Mouse (Mus musculus): Measurements from ENCODE around the gene Mindy2.

Gene Mindy2

GRCm38 (mm10) chr9:70657013-70657967 is at the start of gene Mindy2:
Gene Mindy2, minus strand, starts transcription at chr9:70657174.
- peak; percentile 99 for DNase-seq (ENCODE audit: low read depth, low spot score)

- no peak for DNase-seq (ENCODE audit: low read depth, low spot score)
Observed at GRCm38 (mm10) chr9:70706444-70706843, 49.5 kb upstream of the Mindy2 start.

DNA sequence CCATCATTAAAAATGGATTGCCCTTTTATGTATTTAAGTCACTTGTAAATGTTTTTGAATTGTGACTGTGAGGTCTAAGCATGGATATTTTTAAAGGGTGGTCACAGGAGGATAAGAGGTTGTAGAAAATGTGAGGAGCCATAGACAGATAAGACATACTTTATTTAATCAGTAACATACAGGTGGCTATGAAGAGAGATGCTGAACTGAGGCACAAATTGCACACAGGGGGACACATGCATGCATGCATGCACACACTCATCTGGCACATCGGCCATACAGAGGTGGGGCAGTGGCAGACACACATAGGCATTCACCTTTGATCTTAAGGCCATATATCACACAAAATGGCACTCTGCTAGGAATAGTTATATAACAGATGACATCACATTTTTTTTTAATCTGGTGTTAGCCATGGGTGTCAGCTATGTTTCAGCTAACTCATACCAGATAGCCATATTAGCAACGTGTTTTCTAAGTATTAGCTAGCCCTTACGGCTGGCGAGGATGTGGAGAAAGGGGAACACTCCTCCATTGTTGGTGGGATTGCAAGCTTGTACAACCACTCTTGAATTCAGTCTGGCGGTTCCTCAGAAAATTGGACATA is 46.7 kb upstream of the Mindy2 start:
- no peak for DNase-seq (ENCODE audit: low read depth, low spot score)

DNA sequence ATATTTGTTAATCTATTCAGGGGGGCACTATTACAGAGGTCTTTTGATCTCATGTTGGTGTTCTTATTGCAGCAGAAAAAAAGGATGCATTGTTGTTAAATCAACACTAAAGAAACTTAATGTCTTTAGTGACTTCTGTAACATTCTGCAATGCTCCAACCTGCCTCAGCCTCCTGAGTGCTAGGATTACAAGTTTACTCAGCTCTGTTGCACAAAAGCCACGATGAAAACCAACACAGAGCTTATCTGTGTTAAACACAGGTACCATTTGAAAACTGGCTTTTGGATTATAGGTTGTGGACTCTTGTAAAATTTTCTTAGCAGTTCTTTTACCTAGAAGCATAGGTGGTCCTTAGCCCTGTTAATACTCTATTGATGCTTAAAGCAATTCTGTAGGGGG is 41.1 kb upstream of the Mindy2 start:
- no peak for DNase-seq (ENCODE audit: low read depth, low spot score)

DNA sequence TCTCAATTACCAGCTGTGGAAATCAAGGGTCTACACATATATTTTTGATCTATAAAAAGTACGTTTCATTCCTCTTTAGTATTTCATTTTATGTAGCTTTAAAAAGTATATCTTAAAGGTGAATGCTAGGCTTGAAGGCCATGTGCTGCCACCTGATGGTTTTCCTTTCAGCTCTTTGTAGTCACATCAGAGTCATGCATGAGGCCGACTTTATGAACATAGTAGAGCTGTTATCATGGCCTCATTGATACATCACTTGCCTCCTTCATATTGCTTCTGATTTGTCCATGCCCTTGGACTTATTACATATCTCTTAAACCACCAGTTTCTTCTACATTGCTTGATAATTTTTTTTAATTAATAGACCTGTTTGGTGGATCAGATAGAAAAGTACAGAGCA is 38.7 kb upstream of the Mindy2 start:
- no peak for DNase-seq (ENCODE audit: low read depth, low spot score)

GRCm38 (mm10) chr9:70691772-70692693 is 35.1 kb upstream of the Mindy2 start:
- DNase-seq (ENCODE audit: low read depth, low spot score) = no peak

- no peak for DNase-seq (ENCODE audit: low read depth, low spot score)
Observed at GRCm38 (mm10) chr9:70690579-70690978, 33.6 kb upstream of the Mindy2 start.

GRCm38 (mm10) chr9:70689926-70690325 is 33.0 kb upstream of the Mindy2 start:
- no peak for DNase-seq (ENCODE audit: low read depth, low spot score)

DNA sequence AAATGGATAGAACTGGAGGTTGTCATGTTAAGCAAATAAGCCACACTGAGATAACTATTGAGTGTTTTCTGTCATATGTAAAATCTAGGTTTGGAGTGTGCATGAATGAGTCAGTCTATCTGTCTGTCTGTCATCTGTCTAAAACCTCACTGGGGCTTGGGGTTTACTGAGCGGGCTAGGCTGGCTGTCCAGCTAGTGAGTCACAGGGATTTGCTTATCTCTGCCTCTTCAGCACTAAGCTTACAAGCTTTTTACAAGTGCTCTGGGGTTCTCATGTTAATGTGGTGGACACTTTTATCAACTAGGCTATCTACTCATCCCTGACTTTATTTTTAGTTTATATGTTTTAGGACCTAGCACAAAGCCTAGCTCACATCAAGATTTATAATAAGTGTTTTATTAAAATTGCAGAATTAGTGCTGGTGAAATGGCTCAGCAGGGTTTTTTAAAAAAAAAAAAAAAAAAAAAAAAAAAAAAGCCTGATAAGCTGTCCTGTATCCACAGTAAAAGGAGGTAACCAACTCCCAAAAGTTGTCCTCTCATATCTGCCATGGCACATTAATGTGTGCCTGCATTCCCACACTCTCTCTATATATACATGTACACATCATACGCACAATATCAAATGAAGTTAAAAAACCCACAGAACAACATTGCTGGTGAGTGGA is 31.5 kb upstream of the Mindy2 start:
- DNase-seq (ENCODE audit: low read depth, low spot score) = no peak

- no peak for DNase-seq (ENCODE audit: low read depth, low spot score)
Observed at GRCm38 (mm10) chr9:70682202-70682601, 25.2 kb upstream of the Mindy2 start.

DNA sequence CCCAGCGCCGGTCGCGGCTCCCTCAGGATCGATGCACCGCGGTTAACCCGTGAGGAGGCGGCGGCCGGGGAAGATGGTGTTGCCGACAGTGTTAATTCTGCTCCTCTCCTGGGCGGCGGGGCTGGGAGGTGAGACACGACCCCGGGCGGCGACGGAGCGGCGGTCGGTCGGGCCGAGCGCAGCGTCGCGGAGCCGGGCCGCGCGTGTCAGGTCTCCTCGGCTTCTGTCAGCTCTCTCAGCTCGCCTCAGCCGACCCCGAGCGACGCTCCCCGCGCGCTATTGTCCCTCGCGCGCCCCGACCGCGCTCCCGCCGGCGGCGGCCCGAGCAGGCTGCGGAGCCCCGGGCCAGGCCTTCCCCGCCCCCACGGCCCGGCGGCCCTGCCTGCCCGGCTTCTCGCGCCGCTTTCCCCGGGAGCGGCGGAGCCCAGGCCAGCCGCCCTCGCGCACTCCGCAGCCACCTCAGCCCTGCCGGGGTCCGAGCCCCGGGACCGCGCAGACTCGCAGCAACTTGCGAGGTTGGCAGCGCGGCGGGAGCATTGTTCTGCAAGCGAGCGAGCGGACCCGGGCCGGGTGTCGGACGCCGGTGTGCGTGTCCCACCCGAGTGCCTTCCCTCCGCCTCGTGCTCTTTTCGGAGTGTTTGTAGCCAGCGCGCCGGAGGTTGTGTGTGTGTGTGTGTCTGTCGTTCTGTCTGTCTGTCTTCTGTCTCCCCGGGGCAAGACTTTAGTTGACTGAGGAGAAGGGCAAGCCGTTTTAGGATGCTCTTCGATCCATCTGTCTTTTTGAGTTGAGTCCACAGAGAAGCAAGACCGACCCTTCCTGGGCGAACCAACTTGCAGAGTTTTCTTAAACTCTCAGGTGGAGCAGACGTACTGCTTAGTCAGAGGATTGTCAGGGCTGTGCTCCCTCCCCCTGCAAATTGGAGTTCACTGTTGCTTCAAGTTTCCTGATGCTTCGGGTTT is 22.4 kb upstream of the Mindy2 start:
- peak; percentile 9 for DNase-seq (ENCODE audit: low read depth, low spot score)

DNA sequence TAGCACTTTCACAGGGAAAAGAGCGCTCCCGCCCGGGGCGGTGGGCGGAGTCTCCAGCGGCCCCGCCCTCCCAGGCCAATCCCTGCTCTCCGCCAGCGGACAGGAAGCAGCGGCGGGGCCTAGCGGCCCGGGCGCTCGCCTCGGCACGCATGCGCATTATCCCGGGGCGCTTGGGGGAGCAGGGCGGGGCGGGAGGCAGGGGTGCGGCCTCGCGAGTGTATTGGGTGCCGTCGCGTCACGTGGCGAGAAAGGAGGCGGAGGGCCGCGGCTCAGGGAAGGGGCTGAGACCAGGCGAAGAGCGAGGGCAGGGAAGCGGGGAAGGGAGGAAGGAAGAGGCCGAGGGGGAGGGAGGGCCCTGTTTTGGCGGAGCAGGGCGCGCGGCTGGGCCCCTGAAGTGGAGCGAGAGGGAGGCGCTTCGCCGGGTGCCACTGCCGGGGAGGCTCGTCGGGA is 21.7 kb upstream of the Mindy2 start, which contains the start of gene Adam10:
Adam10 (plus strand) TSS at position 316 of the 450 bp plus-strand sequence.
- peak; percentile 98 for DNase-seq (ENCODE audit: low read depth, low spot score)

- DNase-seq (ENCODE audit: low read depth, low spot score) = no peak
Observed at GRCm38 (mm10) chr9:70675961-70676360, 19.0 kb upstream of the Mindy2 start.

DNA sequence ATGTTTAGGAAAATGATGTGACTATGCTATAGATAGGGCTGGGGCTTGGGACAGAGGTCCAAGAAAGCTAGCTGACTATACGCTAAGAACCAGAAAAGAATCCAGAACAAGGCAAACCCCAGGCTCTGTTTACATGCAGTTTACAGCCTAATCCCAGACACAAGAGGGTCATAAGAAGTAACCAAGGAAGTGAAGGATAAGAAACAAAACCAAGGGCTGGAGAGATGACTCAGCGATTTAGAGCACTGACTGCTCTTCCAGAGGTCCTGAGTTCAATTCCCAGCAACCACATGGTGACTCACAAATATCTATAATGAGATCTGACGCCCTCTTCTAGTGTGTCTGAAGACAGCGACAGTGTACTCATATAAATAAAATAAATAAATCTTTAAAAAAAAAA is 18.1 kb upstream of the Mindy2 start:
- DNase-seq (ENCODE audit: low read depth, low spot score) = no peak

- no peak for DNase-seq (ENCODE audit: low read depth, low spot score)
Observed at GRCm38 (mm10) chr9:70673656-70674055, 16.7 kb upstream of the Mindy2 start.

GRCm38 (mm10) chr9:70671772-70672579 is 15.0 kb upstream of the Mindy2 start:
- DNase-seq (ENCODE audit: low read depth, low spot score) = no peak

DNA sequence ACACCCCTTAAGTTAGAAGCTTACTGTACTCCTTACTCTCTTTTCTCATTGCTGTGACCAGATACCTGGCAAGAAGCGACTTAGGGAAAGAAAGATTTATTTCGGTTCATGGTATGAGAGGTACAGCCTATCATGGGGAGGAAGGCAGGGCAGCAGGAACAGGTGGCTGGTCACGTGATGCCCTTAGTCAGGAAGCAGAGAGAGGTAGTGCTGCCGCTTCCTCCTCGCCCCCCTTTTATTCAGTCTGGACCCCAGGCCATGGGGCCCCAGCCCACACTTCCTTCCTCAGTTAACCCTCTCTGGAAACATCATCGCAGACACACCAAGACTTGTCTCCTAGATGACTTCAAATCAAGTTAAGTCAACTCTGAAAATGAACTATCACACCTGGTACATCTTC is 14.3 kb upstream of the Mindy2 start:
- DNase-seq (ENCODE audit: low read depth, low spot score) = no peak

DNA sequence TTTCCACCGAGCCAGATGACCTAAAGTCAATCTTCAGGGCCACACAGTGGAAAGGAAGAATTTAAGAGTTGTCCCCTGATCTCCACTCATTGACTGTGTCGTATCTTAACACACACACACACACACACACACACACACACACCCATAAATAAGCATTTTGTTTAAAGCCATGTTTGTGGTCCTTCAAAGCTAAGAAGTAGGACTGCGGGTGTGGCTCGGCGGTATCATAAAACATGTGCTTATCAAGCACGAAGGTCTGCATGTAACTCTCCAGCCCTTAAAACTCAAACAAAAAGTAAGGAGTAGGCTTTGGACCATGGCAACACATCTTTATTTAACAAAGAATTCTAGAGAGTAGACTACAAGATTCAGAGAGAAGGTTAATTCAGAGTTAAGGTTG is 13.4 kb upstream of the Mindy2 start:
- no peak for DNase-seq (ENCODE audit: low read depth, low spot score)

DNA sequence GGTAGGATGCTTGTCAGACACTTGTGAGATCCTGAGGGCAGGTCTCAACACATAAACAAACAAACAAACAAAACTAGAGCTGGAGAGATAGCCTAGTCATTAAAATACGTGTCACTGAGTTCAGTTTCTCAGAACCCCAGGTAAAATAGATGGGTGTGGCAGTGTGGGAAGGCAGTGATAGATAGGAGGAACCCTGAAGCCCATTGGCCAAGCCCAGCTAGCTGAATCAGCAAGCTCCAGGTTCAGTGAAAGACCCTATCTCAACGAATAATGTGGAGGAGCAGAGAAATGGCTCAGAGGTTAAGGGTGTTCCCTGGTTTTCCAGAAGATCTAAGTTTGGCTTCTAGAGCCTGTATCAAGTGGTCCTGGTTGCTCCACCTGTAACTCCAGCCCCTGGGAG is 12.2 kb upstream of the Mindy2 start:
- no peak for DNase-seq (ENCODE audit: low read depth, low spot score)

All from retina, postnatal 7 days (tissue).